Mouse (Mus musculus) olfactory bulb, adult 2 months (tissue): Measurements from ENCODE around the gene Bbx. TPM values are rescaled to one million over a fixed set of nuclear protein-coding genes. Genes with fewer than 3 reads are reported as not detected.
A peak's percentile ranks its signal among the peaks of the same experiment; 100 is the strongest.

Source experiments
- H3K27ac ChIP-seq: fragments of 200-500 bp; 2 replicates; pipeline ENCODE4 v1.5.1; 2012; ENCODE audit warnings: low read depth, low read length; ENCODE audit not compliant: insufficient read depth
- H3K4me1 ChIP-seq: fragments of 200-500 bp; 2 replicates; pipeline ENCODE4 v1.6.1; 2012; ENCODE audit warnings: low read length; ENCODE audit not compliant: control insufficient read depth, insufficient read depth
- H3K4me3 ChIP-seq: fragments of 200-500 bp; 2 replicates; pipeline ENCODE4 v1.5.1; 2012; ENCODE audit warnings: mild to moderate bottlenecking, low read depth, low read length, moderate library complexity; ENCODE audit not compliant: insufficient read depth
- CTCF ChIP-seq: fragments of 200-500 bp; IDR thresholded peaks from 2 replicates; pipeline ENCODE4 v1.5.1; 2012; ENCODE audit warnings: low read depth, mild to moderate bottlenecking, low read length, moderate library complexity; ENCODE audit not compliant: insufficient read depth
- POLR2A ChIP-seq: fragments of 200-500 bp; IDR thresholded peaks from 2 replicates; pipeline ENCODE4 v1.6.1; 2012; ENCODE audit warnings: mild to moderate bottlenecking, low read depth, low read length, moderate library complexity; ENCODE audit not compliant: insufficient read depth
- WGBS: fragments of 180-500 bp; shearing (Covaris S2); methylation state at CpG from one replicate; pipeline ENCODE4 v1.1.7; 2018; 5-methylcytosine and 5-hydroxymethylcytosine counted together
- polyA plus RNA-seq: library from polyadenylated mRNA; stranded (reverse); fragments of >200 nt; gene quantifications from 2 replicates; pipeline ENCODE4 v1.2.4, GENCODE M21; 2012; ENCODE audit warnings: low replicate concordance; ENCODE audit not compliant: missing spikeins, insufficient read depth, insufficient read length

The Bbx gene
- polyA plus RNA-seq, 1 experiment: not detected

DNA sequence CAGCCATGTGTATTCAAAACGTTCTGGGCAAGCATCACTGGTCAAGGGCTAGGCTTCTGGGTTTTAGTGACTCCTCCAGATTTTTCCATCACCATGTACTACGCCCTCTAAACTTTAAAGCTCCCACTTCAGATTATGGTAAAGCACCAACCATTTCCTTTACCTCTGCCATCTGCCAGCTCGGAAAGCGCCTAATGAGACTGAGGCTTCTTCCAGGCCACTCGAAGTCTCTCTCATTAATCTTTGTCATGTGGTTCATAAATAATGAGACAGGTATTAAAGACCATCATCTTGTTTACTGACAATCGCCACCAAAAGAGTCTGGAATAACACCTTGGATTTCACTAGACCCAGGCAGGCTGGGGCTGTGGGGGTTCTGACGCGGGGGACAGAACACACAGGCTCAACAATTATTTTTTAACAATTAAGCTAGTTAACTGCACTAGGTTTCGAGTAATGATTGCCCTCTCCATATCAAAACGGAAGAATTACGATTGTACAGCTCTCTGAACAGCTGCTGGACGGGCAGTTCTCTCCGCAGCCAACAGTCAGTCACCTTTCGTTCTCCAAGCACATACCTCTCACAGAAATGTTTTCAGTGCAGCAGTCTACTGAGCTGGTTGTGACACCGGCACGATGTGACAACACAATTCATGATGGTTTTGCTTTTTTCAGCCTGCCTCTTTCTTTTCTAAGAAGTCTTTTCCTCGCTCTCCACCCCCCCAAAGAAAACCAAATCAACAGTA lies 68.6 kb downstream of the Bbx start:
- H3K4me3 ChIP-seq: peak overlapping the region; percentile 40
- H3K27ac ChIP-seq: peak overlapping the region; percentile 75
- 23% methylated on average over 17 of the region's 17 CpGs for WGBS
- no peak for TF ChIP-seq POLR2A
- no peak for TF ChIP-seq CTCF
- 0 out of 2 replicates have a peak, but pooled peaks cover 2% of the 10 kb centered on the region for H3K4me1 ChIP-seq

GRCm38 (mm10) chr16:50360631-50361030 lies 71.6 kb downstream of the Bbx start:
- H3K4me3 ChIP-seq: no peak overlapping the region
- 0 out of 2 replicates have a peak, but pooled peaks cover 2% of the 10 kb centered on the region for H3K4me1 ChIP-seq
- TF ChIP-seq POLR2A (no peak), CTCF (no peak)
- WGBS: 86% methylated on average over 7 of the region's 7 CpGs
- H3K27ac ChIP-seq: no peak overlapping the region

GRCm38 (mm10) chr16:50329684-50330083 lies 102.5 kb downstream of the Bbx start:
- WGBS: 79% methylated on average over 2 of the region's 2 CpGs
- Histone ChIP-seq H3K4me3 (no peak overlapping the region), H3K4me1 (no peaks in the 10 kb centered on the region), H3K27ac (no peak overlapping the region)
- no peak for TF ChIP-seq POLR2A
- TF ChIP-seq CTCF: no peak

GRCm38 (mm10) chr16:50324746-50325145 lies 107.4 kb downstream of the Bbx start:
- Histone ChIP-seq H3K27ac (no peak overlapping the region), H3K4me1 (no peaks in the 10 kb centered on the region), H3K4me3 (no peak overlapping the region)
- 92% methylated on average over 2 of the region's 2 CpGs for WGBS
- TF ChIP-seq CTCF (no peak), POLR2A (no peak)

GRCm38 (mm10) chr16:50324292-50324691 lies 107.9 kb downstream of the Bbx start:
- no peak for TF ChIP-seq POLR2A
- no peak for TF ChIP-seq CTCF
- Histone ChIP-seq H3K27ac (no peak overlapping the region), H3K4me1 (no peaks in the 10 kb centered on the region), H3K4me3 (no peak overlapping the region)
- 95% methylated on average over 6 of the region's 6 CpGs for WGBS

GRCm38 (mm10) chr16:50321368-50321767 lies 110.8 kb downstream of the Bbx start:
- Histone ChIP-seq H3K4me1 (no peaks in the 10 kb centered on the region), H3K27ac (no peak overlapping the region), H3K4me3 (no peak overlapping the region)
- 50% methylated on average over 3 of the region's 3 CpGs for WGBS
- no peak for TF ChIP-seq POLR2A
- TF ChIP-seq CTCF: no peak

DNA sequence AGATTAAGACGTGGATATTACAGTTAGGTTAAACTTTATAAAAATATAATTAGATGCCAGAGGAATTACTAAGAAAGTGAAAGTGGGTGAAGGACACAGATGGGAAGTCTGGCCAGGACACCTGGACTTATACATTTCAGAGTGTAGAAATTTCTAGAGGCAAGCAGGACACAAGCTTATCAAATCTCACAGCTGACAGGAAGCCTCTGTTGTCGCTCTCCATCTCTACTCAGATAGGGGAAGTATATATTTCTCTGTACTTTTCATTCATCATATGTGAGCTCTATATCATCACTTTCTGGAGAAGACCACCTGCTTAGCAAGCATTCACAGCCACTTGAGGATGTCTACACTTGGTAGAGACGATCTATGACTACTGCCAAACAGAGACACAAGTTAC lies 113.9 kb downstream of the Bbx start:
- 94% methylated on average over 3 of the region's 3 CpGs for WGBS
- TF ChIP-seq CTCF (no peak), POLR2A (no peak)

DNA sequence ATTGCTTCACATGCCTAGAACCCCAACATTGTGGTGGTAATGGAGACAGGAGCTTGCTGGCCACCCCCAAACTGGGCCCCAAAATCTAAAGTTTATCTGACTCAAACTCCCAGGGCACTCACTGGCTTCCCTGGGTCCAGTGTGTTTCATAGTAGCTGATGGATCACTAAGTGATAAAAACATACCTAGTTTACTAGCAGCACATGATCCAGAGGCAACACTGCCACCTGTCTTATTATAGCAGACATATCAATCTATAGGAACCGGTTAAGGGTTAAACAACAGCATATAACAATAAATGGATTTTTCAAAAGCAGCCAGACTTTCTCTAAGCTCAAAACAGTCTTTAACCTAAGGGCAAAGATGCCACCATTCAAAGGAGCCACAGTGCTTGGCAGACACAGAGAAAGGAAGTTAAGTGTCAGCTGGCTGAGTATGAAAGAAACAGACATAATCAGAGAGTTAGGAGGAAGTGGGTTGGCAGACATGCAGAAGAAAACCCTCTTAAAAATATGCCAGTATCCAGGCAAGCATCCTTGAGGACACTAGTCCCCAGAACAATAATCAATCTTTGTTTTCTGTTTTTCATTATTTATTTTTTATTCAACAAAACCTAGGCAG lies 116.7 kb downstream of the Bbx start:
- no peak overlapping the region for H3K27ac ChIP-seq
- TF ChIP-seq POLR2A (no peak), CTCF (no peak)
- H3K4me3 ChIP-seq: no peak overlapping the region
- 46% methylated on average over 1 of the region's 1 CpGs for whole genome bisulfite sequencing
- H3K4me1 ChIP-seq: no peaks in the 10 kb centered on the region

More for the DNA sequence above, 113.9 kb downstream of the Bbx start:
- H3K4me3 ChIP-seq: no peak overlapping the region
- H3K4me1 ChIP-seq: no peaks in the 10 kb centered on the region
- no peak overlapping the region for H3K27ac ChIP-seq

- WGBS: 97% methylated on average over 4 of the region's 4 CpGs
- Histone ChIP-seq H3K4me3 (no peak overlapping the region), H3K27ac (no peak overlapping the region), H3K4me1 (no peaks in the 10 kb centered on the region)
- no peak for TF ChIP-seq POLR2A
- no peak for TF ChIP-seq CTCF
Observed at GRCm38 (mm10) chr16:50311588-50311987, 120.6 kb downstream of the Bbx start.
